Mouse (Mus musculus): ENCODE measurements around the gene Mt1.

Gene Mt1

DNA sequence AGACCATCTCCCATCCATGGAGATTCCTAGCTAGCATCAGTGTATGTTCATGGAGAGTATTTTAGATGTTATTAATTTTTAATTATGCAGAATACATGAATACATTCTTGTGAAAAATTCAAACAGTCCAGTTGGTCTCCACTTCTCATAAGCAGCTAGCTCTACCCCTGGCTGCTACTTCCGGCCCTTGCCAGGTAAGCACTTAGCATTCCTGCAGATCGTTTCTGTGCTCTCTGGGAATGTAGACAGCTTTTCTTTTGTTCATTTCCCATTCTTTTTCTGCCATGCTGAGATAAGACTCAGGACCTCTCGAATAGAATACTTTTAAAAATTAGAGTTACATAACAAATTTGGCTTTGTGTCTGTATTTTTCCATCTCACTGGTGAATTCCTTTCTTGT is 25.2 kb downstream of the Mt1 start:
- no peak for DNase-seq (ENCODE audit: low read depth, low spot score)

GRCm38 (mm10) chr8:94205736-94206135 is 26.9 kb downstream of the Mt1 start:
- no peak for DNase-seq (ENCODE audit: low read depth, low spot score)

DNA sequence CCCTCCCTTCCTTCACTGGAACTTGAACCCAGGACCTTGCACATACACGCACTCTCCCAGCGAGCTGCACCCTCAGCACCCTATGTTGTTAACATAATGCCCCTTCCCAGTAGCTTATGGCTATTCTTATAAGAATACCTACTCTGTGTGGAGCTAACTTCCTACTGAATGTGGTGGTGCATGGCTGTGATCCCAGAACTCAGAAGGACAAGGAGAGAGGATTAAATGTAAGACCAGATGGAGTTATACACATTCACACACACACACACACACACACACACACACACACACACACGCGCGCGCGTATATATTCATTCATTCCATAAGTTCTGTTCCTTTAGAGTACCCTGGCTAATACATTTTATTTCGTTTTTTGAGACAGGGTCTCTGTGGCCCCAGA is 27.4 kb downstream of the Mt1 start:
- DNase-seq (ENCODE audit: low read depth, low spot score) = no peak

GRCm38 (mm10) chr8:94207491-94207890 is 28.6 kb downstream of the Mt1 start:
- no peak for DNase-seq (ENCODE audit: low read depth, low spot score)

DNA sequence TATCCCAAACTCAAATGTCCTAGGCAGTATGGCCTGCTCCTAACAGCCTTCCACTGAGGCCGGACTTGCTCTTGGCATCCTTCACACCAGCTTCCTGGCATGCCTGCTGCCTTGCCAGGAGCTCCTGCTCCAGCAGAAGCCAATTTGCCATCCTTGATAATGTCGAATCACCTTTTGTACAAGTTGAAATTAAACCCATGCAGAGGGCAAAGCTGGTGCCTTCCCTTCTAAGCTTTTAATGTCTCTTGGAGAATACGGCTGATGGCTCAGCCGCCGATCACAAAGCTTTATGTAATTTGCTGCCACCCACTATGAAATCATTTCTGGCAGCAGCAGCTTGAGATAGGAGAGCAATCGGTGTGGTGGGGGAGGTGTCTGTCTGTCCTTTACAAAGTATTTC is 30.8 kb downstream of the Mt1 start:
- DNase-seq (ENCODE audit: low read depth, low spot score) = no peak

DNA sequence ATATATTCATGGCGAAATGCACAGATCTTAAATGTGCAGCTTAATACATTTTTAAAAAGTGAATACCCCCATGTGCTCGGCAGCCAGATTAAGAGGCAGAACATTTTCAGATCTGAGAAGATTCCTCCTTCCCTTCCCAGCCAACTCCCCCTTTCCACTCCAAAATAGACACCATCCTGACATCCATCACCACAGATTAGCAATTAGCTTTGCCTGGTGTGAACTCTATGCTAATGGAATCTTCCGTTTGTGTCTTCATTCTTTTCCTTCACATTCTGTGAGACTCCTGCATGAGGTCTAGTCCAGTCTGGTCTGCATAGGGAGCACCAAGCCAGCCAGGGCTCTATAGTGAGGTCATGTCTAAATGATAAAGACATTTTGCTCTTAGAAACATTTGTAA is 31.3 kb downstream of the Mt1 start:
- DNase-seq (ENCODE audit: low read depth, low spot score) = no peak

GRCm38 (mm10) chr8:94213819-94214218 is 34.9 kb downstream of the Mt1 start:
- DNase-seq (ENCODE audit: low read depth, low spot score) = no peak

- peak; percentile 96 for DNase-seq (ENCODE audit: low read depth, low spot score)
These were observed 35.6 kb downstream of the Mt1 start, which contains the start of gene Nup93 for GRCm38 (mm10) chr8:94214252-94215173. Gene Nup93 (plus strand): TSS chr8:94214564.

DNA sequence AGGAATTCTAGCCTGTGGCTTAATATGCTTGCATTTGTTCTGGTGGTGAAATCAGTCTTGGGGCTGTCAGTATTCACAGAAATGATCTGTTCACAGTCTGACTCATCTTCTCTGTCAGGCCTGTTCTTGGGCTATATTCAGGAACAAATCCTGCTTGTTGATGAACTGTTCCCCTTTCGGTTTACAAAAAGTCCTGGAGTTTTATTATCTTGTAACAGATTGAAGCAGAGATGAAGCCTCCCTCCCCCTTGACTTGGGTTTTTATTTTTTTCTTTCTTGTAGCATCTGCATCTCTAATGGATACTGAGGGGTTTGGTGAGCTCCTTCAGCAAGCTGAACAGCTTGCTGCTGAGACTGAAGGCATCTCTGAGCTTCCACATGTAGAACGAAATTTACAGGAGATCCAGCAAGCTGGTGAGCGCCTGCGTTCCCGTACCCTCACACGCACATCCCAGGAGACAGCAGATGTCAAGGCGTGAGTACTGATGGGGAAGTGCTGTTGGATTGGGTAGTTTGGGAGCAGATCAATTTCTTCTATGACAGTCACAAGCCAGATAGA is 48.6 kb downstream of the Mt1 start:
- DNase-seq (ENCODE audit: low read depth, low spot score) = no peak

Measured in c-Kit-negative CD71-positive TER-119-positive erythroid progenitor cells, embryonic 14.5 days (primary cell).